Mouse (Mus musculus) C2C12 (cell line): ENCODE results near the gene Capza1. TPM values are rescaled to one million over a fixed set of nuclear protein-coding genes. Genes with fewer than 3 reads are reported as not detected.

Experiments
- H3K27me3 ChIP-seq: one replicate; pipeline ENCODE4 v1.6.1; 2011; ENCODE audit not compliant: control insufficient read depth, insufficient read depth, insufficient read length
- H3K36me3 ChIP-seq: one replicate; pipeline ENCODE4 v1.6.1; 2011; ENCODE audit not compliant: control insufficient read depth, insufficient read depth
- H3K4me3 ChIP-seq: one replicate; pipeline ENCODE4 v1.5.1; 2011; ENCODE audit warnings: mild to moderate bottlenecking, control low read depth; ENCODE audit not compliant: poor library complexity, insufficient read depth, severe bottlenecking
- H3K79me2 ChIP-seq: one replicate; pipeline ENCODE4 v1.6.1; 2011; ENCODE audit not compliant: control insufficient read depth, insufficient read depth
- H3K79me3 ChIP-seq: one replicate; pipeline ENCODE4 v1.6.1; 2011; ENCODE audit warnings: low read depth, control low read depth
- H3ac ChIP-seq: one replicate; pipeline ENCODE3; 2011; ENCODE audit warnings: low read depth; ENCODE audit not compliant: control insufficient read depth, insufficient read length
- CEBPB ChIP-seq: IDR thresholded peaks from one replicate; pipeline ENCODE4 v1.6.1; 2011; ENCODE audit warnings: low read depth, mild to moderate bottlenecking, control low read depth, moderate library complexity
- CTCF ChIP-seq: IDR thresholded peaks from one replicate; pipeline ENCODE4 v1.5.1; 2011; ENCODE audit not compliant: control insufficient read depth, insufficient read depth, insufficient read length
- FOSL1 ChIP-seq: IDR thresholded peaks from one replicate; pipeline ENCODE4 v1.8.0; 2011; ENCODE audit warnings: mild to moderate bottlenecking, low read length; ENCODE audit not compliant: poor library complexity, insufficient read depth, severe bottlenecking
- MAX ChIP-seq: IDR thresholded peaks from one replicate; pipeline ENCODE4 v1.6.1; 2011; ENCODE audit warnings: mild to moderate bottlenecking, control low read depth
- MYOD1 ChIP-seq: IDR thresholded peaks from one replicate; pipeline ENCODE4 v1.6.1; 2011; ENCODE audit warnings: low read depth; ENCODE audit not compliant: control insufficient read depth, insufficient read length
- MYOG ChIP-seq: IDR thresholded peaks from one replicate; pipeline ENCODE4 v1.6.1; 2011; ENCODE audit not compliant: control insufficient read depth, insufficient read length; ENCODE audit errors: extremely low read depth
- USF1 ChIP-seq: IDR thresholded peaks from one replicate; pipeline ENCODE4 v1.6.1; 2011; ENCODE audit warnings: low read depth, mild to moderate bottlenecking, control low read depth, moderate library complexity
- polyA plus RNA-seq: library from polyadenylated mRNA; unstranded; fragments of >200 nt; fragmentation: generic; extraction: Trizol; gene quantifications from one replicate; pipeline ENCODE4 v1.2.1, GENCODE M21; 2012; ENCODE audit warnings: missing spikeins

Gene Capza1
- polyA plus RNA-seq, 1 experiment: 27.9 TPM

- no peaks in the 10 kb centered on the region for H3K79me2 ChIP-seq
- no peak for TF ChIP-seq CEBPB
- TF ChIP-seq MYOD1: no peak
- TF ChIP-seq MYOG: no peak
- no peak for TF ChIP-seq MAX
- no peak overlapping the region for H3ac ChIP-seq
- H3K79me3 ChIP-seq: no peaks in the 10 kb centered on the region
- H3K4me3 ChIP-seq: no peak overlapping the region
- no peaks in the 10 kb centered on the region for H3K27me3 ChIP-seq
- H3K36me3 ChIP-seq: no peaks in the 10 kb centered on the region
These were observed 52.1 kb downstream of the Capza1 start for GRCm38 (mm10) chr3:104812254-104812653.

- Histone ChIP-seq H3K4me3 (no peak overlapping the region), H3K79me3 (no peaks in the 10 kb centered on the region), H3ac (no peak overlapping the region), H3K79me2 (no peaks in the 10 kb centered on the region), H3K27me3 (no peaks in the 10 kb centered on the region), H3K36me3 (no peaks in the 10 kb centered on the region)
- TF ChIP-seq MYOG: no peak
- no peak for TF ChIP-seq USF1
- no peak for TF ChIP-seq CEBPB
- TF ChIP-seq MYOD1: no peak
- TF ChIP-seq MAX: no peak
- no peak for TF ChIP-seq CTCF
- TF ChIP-seq FOSL1: no peak
These were observed 52.6 kb downstream of the Capza1 start for GRCm38 (mm10) chr3:104811752-104812151.

- Histone ChIP-seq H3K27me3 (no peaks in the 10 kb centered on the region), H3K79me3 (no peaks in the 10 kb centered on the region), H3ac (no peak overlapping the region), H3K36me3 (peaks cover 7% of the 10 kb centered on the region), H3K79me2 (no peaks in the 10 kb centered on the region), H3K4me3 (no peak overlapping the region)
- TF ChIP-seq MYOD1 (no peak), FOSL1 (no peak), MYOG (no peak), MAX (no peak), CTCF (no peak), USF1 (no peak), CEBPB (no peak)
These were observed 58.8 kb downstream of the Capza1 start for GRCm38 (mm10) chr3:104805539-104805938.

GRCm38 (mm10) chr3:104804312-104804711 is 60.0 kb downstream of the Capza1 start:
- Histone ChIP-seq H3K27me3 (no peaks in the 10 kb centered on the region), H3K79me3 (no peaks in the 10 kb centered on the region), H3K4me3 (no peak overlapping the region), H3ac (no peak overlapping the region), H3K36me3 (peaks cover 14% of the 10 kb centered on the region), H3K79me2 (no peaks in the 10 kb centered on the region)
- TF ChIP-seq MYOD1 (no peak), CTCF (no peak), USF1 (no peak), CEBPB (no peak), MAX (no peak), FOSL1 (no peak), MYOG (no peak)

GRCm38 (mm10) chr3:104801481-104801880 is 62.8 kb downstream of the Capza1 start:
- TF ChIP-seq MYOD1 (no peak), CEBPB (no peak), CTCF (no peak), MYOG (no peak)
- peaks cover 21% of the 10 kb centered on the region for H3K36me3 ChIP-seq
- no peaks in the 10 kb centered on the region for H3K79me2 ChIP-seq
- no peaks in the 10 kb centered on the region for H3K27me3 ChIP-seq
- H3ac ChIP-seq: no peak overlapping the region
- H3K4me3 ChIP-seq: no peak overlapping the region
- H3K79me3 ChIP-seq: no peaks in the 10 kb centered on the region

- Histone ChIP-seq H3ac (no peak overlapping the region), H3K79me3 (no peaks in the 10 kb centered on the region), H3K4me3 (no peak overlapping the region), H3K36me3 (peaks cover 29% of the 10 kb centered on the region), H3K79me2 (no peaks in the 10 kb centered on the region), H3K27me3 (no peaks in the 10 kb centered on the region)
- TF ChIP-seq MAX (no peak), MYOG (no peak), USF1 (no peak), FOSL1 (no peak), CTCF (no peak), CEBPB (no peak), MYOD1 (no peak)
These were observed 63.6 kb downstream of the Capza1 start for GRCm38 (mm10) chr3:104800681-104801080.
